Mouse (Mus musculus) limb, embryonic 13.5 days (tissue): ENCODE measurements around the gene Ppfibp1. TPM values are rescaled to one million over a fixed set of nuclear protein-coding genes. Genes with fewer than 3 reads are reported as not detected.

Experiments used
- ATAC-seq: fragments of 200-750 bp; cut with Nextera tagmentation; 2 replicates; pipeline ENCODE4 v1.8.0; 2017; ENCODE audit warnings: low read depth, moderate number of reproducible peaks, moderate TSS enrichment; ENCODE audit not compliant: low FRiP score
- H3K27ac ChIP-seq: fragments of 300-500 bp; sonication (generic); 2 replicates; pipeline ENCODE4 v1.5.1; 2015; ENCODE audit warnings: inconsistent platforms, mild to moderate bottlenecking, moderate library complexity
- H3K27me3 ChIP-seq: fragments of 300-500 bp; sonication (generic); 2 replicates; pipeline ENCODE4 v1.6.1; 2015; ENCODE audit warnings: mild to moderate bottlenecking, inconsistent platforms
- H3K36me3 ChIP-seq: fragments of 300-500 bp; sonication (generic); 2 replicates; pipeline ENCODE4 v1.6.1; 2015; ENCODE audit warnings: inconsistent platforms, mild to moderate bottlenecking, moderate library complexity
- H3K4me1 ChIP-seq: fragments of 300-500 bp; sonication (generic); 2 replicates; pipeline ENCODE4 v1.6.1; 2015; ENCODE audit warnings: inconsistent platforms
- H3K4me2 ChIP-seq: fragments of 300-500 bp; sonication (generic); replicated peaks from 2 replicates; pipeline ENCODE4 v1.6.1; 2015; ENCODE audit warnings: inconsistent platforms, mild to moderate bottlenecking, moderate library complexity
- H3K4me3 ChIP-seq: fragments of 300-500 bp; sonication (generic); 2 replicates; pipeline ENCODE4 v1.5.1; 2015; ENCODE audit warnings: moderate library complexity, mild to moderate bottlenecking, inconsistent platforms
- H3K9ac ChIP-seq: fragments of 300-500 bp; sonication (generic); 2 replicates; pipeline ENCODE4 v1.6.1; 2015; ENCODE audit warnings: mild to moderate bottlenecking, inconsistent platforms
- H3K9me3 ChIP-seq: fragments of 300-500 bp; sonication (generic); 2 replicates; pipeline ENCODE4 v1.6.1; 2016; ENCODE audit warnings: inconsistent platforms
- WGBS: fragments of 180-500 bp; shearing (Covaris S2); methylation state at CpG from one replicate; pipeline ENCODE4 v1.1.7; 2015; 5-methylcytosine and 5-hydroxymethylcytosine counted together
- polyA plus RNA-seq: library from polyadenylated mRNA; unstranded; fragments of >200 nt; fragmentation: Nextera tagmentation; extraction: Ambion mirVana; gene quantifications from 2 replicates; pipeline ENCODE4 v1.2.1, GENCODE M21; 2015

The Ppfibp1 gene
- polyA plus RNA-seq, 1 experiment from 2014 or later: 68.5 TPM

GRCm38 (mm10) chr6:146954258-146954657, 66.0 kb downstream of the Ppfibp1 start, which contains the start of gene 1700034J05Rik:
Gene 1700034J05Rik (minus strand): TSS chr6:146954422.
- WGBS: 89% methylated on average over 1 of the region's 1 CpGs
- Histone ChIP-seq H3K9ac (no peak within 1 kb of the TSS), H3K9me3 (no peaks in the 10 kb centered on the region)

GRCm38 (mm10) chr6:146955475-146955874, 67.2 kb downstream of the Ppfibp1 start:
- Histone ChIP-seq H3K9ac (no peak overlapping the region), H3K27me3 (no peaks in the 10 kb centered on the region), H3K36me3 (no peaks in the 10 kb centered on the region), H3K4me2 (no peak overlapping the region), H3K4me3 (no peak overlapping the region), H3K4me1 (peaks cover 31% of the 10 kb centered on the region), H3K9me3 (no peaks in the 10 kb centered on the region), H3K27ac (0 out of 2 replicates have a peak overlapping the region, but pooled peaks have one; percentile 6)
- no peak for ATAC-seq
- WGBS: 68% methylated on average over 1 of the region's 1 CpGs

More at GRCm38 (mm10) chr6:146954258-146954657, 66.0 kb downstream of the Ppfibp1 start, which contains the start of gene 1700034J05Rik:
- Histone ChIP-seq H3K4me1 (peaks cover 32% of the 10 kb centered on the region), H3K36me3 (no peaks in the 10 kb centered on the region), H3K4me3 (no peak within 1 kb of the TSS), H3K4me2 (no peak within 1 kb of the TSS), H3K27me3 (no peaks in the 10 kb centered on the region), H3K27ac (no peak within 1 kb of the TSS)
- ATAC-seq: no peak

DNA sequence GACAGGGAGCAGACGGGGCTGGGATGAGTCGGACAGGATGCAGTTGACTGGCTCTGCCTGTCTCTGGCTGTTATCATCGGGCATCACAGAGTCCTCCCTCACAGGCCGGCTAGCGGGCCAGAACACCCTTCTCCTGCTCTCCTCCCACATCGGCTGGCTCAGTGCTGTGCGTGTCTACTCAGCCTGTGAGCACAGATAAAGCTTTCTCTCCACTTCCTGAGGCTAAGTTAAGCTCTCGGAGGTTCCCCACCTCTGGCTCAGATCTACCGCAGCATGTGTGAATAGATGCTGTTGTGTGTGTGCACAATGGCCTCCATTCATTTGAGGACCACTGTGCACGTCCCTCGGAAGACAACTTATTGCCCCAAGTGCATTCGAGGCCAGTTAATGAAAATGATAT, 67.6 kb downstream of the Ppfibp1 start:
- Histone ChIP-seq H3K9me3 (no peaks in the 10 kb centered on the region), H3K4me2 (no peak overlapping the region), H3K9ac (no peak overlapping the region), H3K36me3 (no peaks in the 10 kb centered on the region), H3K4me1 (peaks cover 30% of the 10 kb centered on the region), H3K4me3 (no peak overlapping the region), H3K27me3 (no peaks in the 10 kb centered on the region), H3K27ac (0 out of 2 replicates have a peak overlapping the region, but pooled peaks have one; percentile 6)
- 66% methylated on average over 12 of the region's 12 CpGs for WGBS
- ATAC-seq: peak; percentile 32; the same call in 1 of the 2 replicates

GRCm38 (mm10) chr6:146956961-146957360, 68.7 kb downstream of the Ppfibp1 start:
- no peak for ATAC-seq
- H3K4me2 ChIP-seq: no peak overlapping the region
- WGBS: 89% methylated on average over 1 of the region's 1 CpGs
- no peaks in the 10 kb centered on the region for H3K9me3 ChIP-seq
- H3K4me3 ChIP-seq: no peak overlapping the region
- no peaks in the 10 kb centered on the region for H3K36me3 ChIP-seq
- no peak overlapping the region for H3K9ac ChIP-seq
- H3K27me3 ChIP-seq: no peaks in the 10 kb centered on the region
- H3K27ac ChIP-seq: no peak overlapping the region
- peaks cover 39% of the 10 kb centered on the region for H3K4me1 ChIP-seq

DNA sequence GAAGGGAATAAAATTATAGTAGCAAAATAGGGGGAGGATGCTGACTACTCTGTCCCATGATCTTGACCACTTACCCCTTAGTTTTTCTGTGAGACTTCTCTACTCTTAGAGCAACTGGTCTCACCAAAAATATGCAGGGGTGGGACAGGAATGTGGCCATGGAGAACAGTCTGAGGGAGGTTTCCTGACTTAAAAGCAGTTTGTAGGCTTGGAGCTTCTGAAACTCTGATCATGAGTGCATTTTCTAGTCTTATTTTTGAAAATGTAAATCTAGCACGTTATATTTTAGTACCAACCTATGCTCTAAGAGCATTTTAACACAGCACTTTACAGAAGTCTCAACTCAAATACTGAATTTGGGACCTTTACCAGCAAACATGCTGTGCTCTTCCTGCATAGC, 70.4 kb downstream of the Ppfibp1 start:
- H3K4me3 ChIP-seq: no peak overlapping the region
- ATAC-seq: no peak
- H3K27ac ChIP-seq: no peak overlapping the region
- no peak overlapping the region for H3K9ac ChIP-seq
- H3K9me3 ChIP-seq: no peaks in the 10 kb centered on the region
- 84% methylated on average over 1 of the region's 1 CpGs for WGBS
- peaks cover 4% of the 10 kb centered on the region; the same call in 1 of the 2 replicates for H3K36me3 ChIP-seq
- peaks cover 42% of the 10 kb centered on the region for H3K4me1 ChIP-seq
- H3K27me3 ChIP-seq: no peaks in the 10 kb centered on the region
- H3K4me2 ChIP-seq: no peak overlapping the region

GRCm38 (mm10) chr6:146959908-146960680, 71.8 kb downstream of the Ppfibp1 start:
- Histone ChIP-seq H3K4me2 (no peak overlapping the region), H3K4me3 (no peak overlapping the region), H3K36me3 (peaks cover 4% of the 10 kb centered on the region; the same call in 1 of the 2 replicates), H3K9ac (no peak overlapping the region), H3K27me3 (no peaks in the 10 kb centered on the region), H3K4me1 (peaks cover 38% of the 10 kb centered on the region), H3K27ac (no peak overlapping the region), H3K9me3 (no peaks in the 10 kb centered on the region)
- 53% methylated on average over 9 of the region's 9 CpGs for WGBS
- no peak for ATAC-seq

DNA sequence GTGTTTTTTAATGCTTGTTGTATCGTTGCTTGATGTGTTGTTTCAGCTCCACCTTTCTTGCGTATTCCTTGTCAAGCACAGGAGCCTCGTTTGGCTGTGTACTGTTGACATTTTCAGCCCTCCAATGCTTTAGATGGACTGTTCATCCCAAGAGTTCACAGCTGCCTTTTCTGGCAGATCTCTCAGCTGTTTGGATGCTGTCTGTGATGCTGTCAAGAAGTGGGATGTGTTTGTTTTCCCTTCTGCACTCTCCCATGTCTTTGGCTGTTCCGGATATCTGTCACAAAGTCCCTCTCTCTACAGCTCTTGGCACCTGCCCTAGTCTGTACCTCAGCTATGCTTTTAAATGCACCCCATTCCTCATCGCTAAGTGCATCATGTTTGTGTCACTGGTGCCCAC, 72.7 kb downstream of the Ppfibp1 start:
- H3K27ac ChIP-seq: no peak overlapping the region
- H3K27me3 ChIP-seq: no peaks in the 10 kb centered on the region
- no peak overlapping the region for H3K9ac ChIP-seq
- H3K4me3 ChIP-seq: no peak overlapping the region
- no peak for ATAC-seq
- H3K4me2 ChIP-seq: no peak overlapping the region
- H3K36me3 ChIP-seq: peaks cover 4% of the 10 kb centered on the region; the same call in 1 of the 2 replicates
- H3K9me3 ChIP-seq: no peaks in the 10 kb centered on the region
- H3K4me1 ChIP-seq: peaks cover 34% of the 10 kb centered on the region
- 78% methylated on average over 5 of the region's 5 CpGs for WGBS

GRCm38 (mm10) chr6:146961832-146962481, 73.7 kb downstream of the Ppfibp1 start:
- no peak for ATAC-seq
- H3K9me3 ChIP-seq: no peaks in the 10 kb centered on the region
- H3K4me2 ChIP-seq: no peak overlapping the region
- peaks cover 41% of the 10 kb centered on the region for H3K4me1 ChIP-seq
- no peak overlapping the region for H3K4me3 ChIP-seq
- H3K36me3 ChIP-seq: peaks cover 4% of the 10 kb centered on the region; the same call in 1 of the 2 replicates
- peak overlapping the region; percentile 7; the same call in 1 of the 2 replicates for H3K27ac ChIP-seq
- H3K27me3 ChIP-seq: no peaks in the 10 kb centered on the region
- WGBS: 39% methylated on average over 6 of the region's 6 CpGs
- H3K9ac ChIP-seq: no peak overlapping the region

DNA sequence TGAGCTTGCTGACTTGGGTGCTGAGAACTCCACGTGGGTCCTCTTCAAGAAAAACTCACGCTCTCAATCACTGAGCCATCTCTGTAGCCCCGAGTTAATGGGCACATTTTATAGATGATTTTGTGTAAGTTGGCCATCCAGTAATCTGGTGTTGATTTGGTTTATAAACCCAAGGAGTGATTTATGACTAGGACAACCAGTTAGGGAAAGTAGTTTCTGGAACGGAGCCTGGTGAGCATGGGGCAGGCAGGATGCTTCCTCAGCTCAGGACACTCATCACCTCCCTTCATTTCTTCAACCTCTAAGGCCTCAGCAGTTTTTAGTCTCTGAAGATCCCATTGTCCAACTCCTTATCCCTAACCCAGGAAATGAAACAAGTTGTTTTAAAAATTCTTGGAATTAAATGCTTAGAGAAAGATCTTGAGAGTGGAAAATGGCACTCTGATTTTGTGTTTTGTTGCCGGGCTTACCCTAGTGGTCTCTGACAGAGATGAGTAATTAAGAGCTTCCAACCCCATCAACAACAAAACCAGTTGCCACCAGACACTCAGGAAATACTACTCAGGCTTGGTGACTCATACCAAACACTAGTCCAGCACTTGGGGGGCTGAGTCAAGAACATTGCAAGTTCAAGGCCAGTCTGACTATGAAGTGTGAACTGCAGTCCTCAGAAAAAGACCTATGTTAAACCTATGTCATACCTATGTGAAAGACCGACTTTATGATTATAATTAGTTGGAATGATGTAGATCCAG, 75.3 kb downstream of the Ppfibp1 start:
- 68% methylated on average over 6 of the region's 6 CpGs for WGBS
- Histone ChIP-seq H3K9me3 (no peaks in the 10 kb centered on the region), H3K4me2 (no peak overlapping the region), H3K27ac (no peak overlapping the region), H3K27me3 (no peaks in the 10 kb centered on the region), H3K36me3 (peaks cover 4% of the 10 kb centered on the region; the same call in 1 of the 2 replicates), H3K9ac (no peak overlapping the region), H3K4me1 (peaks cover 44% of the 10 kb centered on the region), H3K4me3 (no peak overlapping the region)
- ATAC-seq: no peak

DNA sequence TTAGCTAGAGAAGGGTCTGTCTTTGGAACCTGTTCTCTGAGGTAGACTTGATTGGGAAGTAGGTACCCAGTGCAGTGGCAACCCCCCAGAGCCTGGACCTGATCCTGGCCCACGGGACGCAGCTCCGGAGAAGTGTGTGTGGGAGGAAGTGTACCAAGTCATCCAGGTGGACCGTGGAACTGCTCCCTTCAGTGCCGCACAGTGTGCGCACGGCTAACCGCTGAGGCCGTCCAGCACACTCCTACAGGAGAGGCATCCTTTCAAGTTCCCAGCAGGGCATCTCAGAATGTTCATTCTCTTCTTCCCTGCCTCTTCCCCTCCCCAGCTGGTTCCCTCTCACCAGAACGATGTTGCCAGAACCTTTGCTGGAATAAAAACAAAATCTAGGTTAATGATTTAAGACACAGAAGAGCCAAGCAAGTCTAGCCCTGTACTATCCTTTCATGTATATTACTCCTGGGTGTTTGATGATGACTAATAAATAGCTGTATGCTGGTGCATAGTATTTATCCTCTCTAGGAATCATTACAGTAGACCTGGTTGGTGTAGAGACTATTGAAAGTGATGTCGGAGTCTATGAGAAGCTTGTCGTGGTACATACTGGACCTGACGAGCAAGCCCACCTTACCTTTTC, 77.0 kb downstream of the Ppfibp1 start:
- Histone ChIP-seq H3K9me3 (no peaks in the 10 kb centered on the region), H3K4me1 (peaks cover 35% of the 10 kb centered on the region), H3K9ac (no peak overlapping the region), H3K27ac (no peak overlapping the region), H3K4me3 (no peak overlapping the region), H3K36me3 (peaks cover 4% of the 10 kb centered on the region; the same call in 1 of the 2 replicates), H3K27me3 (no peaks in the 10 kb centered on the region), H3K4me2 (no peak overlapping the region)
- no peak; the same call in 1 of the 2 replicates for ATAC-seq
- 88% methylated on average over 13 of the region's 13 CpGs for WGBS

GRCm38 (mm10) chr6:146966446-146967019, 78.2 kb downstream of the Ppfibp1 start:
- Histone ChIP-seq H3K27me3 (no peaks in the 10 kb centered on the region), H3K27ac (no peak overlapping the region), H3K9me3 (no peaks in the 10 kb centered on the region), H3K4me2 (no peak overlapping the region), H3K4me3 (no peak overlapping the region), H3K9ac (no peak overlapping the region), H3K4me1 (peaks cover 35% of the 10 kb centered on the region), H3K36me3 (peaks cover 4% of the 10 kb centered on the region; the same call in 1 of the 2 replicates)
- ATAC-seq: no peak
- 71% methylated on average over 12 of the region's 12 CpGs for WGBS
